Mouse (Mus musculus) cerebellum, adult 2 months (tissue): Measurements from ENCODE around the gene Large2.

Experiments
- CTCF ChIP-seq: fragments of 200-500 bp; IDR thresholded peaks from 2 replicates; pipeline ENCODE4 v1.5.1; 2011; ENCODE audit warnings: low read depth, mild to moderate bottlenecking, control low read depth, low read length, moderate library complexity, borderline replicate concordance; ENCODE audit not compliant: insufficient read depth
- POLR2A ChIP-seq: fragments of 200-500 bp; IDR thresholded peaks from 2 replicates; pipeline ENCODE4 v1.6.1; 2011; ENCODE audit warnings: low read length, control low read depth, borderline replicate concordance; ENCODE audit not compliant: insufficient read depth

GRCm38 (mm10) chr2:92360893-92361292 lies 13.8 kb downstream of the Large2 start:
- no peak for TF ChIP-seq CTCF
- no peak for TF ChIP-seq POLR2A
